Mouse (Mus musculus) midbrain, embryonic 12.5 days (tissue): ENCODE results near the gene Wdr25. TPM values are rescaled to one million over a fixed set of nuclear protein-coding genes. Genes with fewer than 3 reads are reported as not detected.

ENCODE experiments used
- ATAC-seq: fragments of 200-750 bp; cut with Nextera tagmentation; 2 replicates; pipeline ENCODE4 v1.8.0; 2017; ENCODE audit warnings: low read depth, moderate TSS enrichment, moderate library complexity; ENCODE audit not compliant: low FRiP score
- H3K27ac ChIP-seq: fragments of 300-500 bp; sonication (generic); replicated peaks from 2 replicates; pipeline ENCODE4 v1.5.1; 2016; ENCODE audit warnings: mild to moderate bottlenecking
- H3K27me3 ChIP-seq: fragments of 300-500 bp; sonication (generic); 2 replicates; pipeline ENCODE4 v1.6.1; 2016; ENCODE audit warnings: mild to moderate bottlenecking
- H3K36me3 ChIP-seq: fragments of 300-500 bp; sonication (generic); 2 replicates; pipeline ENCODE4 v1.6.1; 2016
- H3K4me1 ChIP-seq: fragments of 300-500 bp; sonication (generic); 2 replicates; pipeline ENCODE4 v1.6.1; 2016
- H3K4me2 ChIP-seq: fragments of 300-500 bp; sonication (generic); replicated peaks from 2 replicates; pipeline ENCODE4 v1.6.1; 2016; ENCODE audit warnings: mild to moderate bottlenecking, moderate library complexity
- H3K4me3 ChIP-seq: fragments of 300-500 bp; sonication (generic); 2 replicates; pipeline ENCODE4 v1.5.1; 2016; ENCODE audit warnings: mild to moderate bottlenecking
- H3K9ac ChIP-seq: fragments of 300-500 bp; sonication (generic); replicated peaks from 2 replicates; pipeline ENCODE4 v1.6.1; 2016; ENCODE audit warnings: mild to moderate bottlenecking, moderate library complexity
- H3K9me3 ChIP-seq: fragments of 300-500 bp; sonication (generic); 2 replicates; pipeline ENCODE4 v1.6.1; 2016; ENCODE audit warnings: mild to moderate bottlenecking
- WGBS: fragments of 180-500 bp; shearing (Covaris S2); methylation state at CpG from one replicate; pipeline ENCODE4 v1.1.7; 2016; 5-methylcytosine and 5-hydroxymethylcytosine counted together
- polyA plus RNA-seq: library from polyadenylated mRNA; unstranded; fragments of >200 nt; fragmentation: Nextera tagmentation; extraction: Ambion mirVana; gene quantifications from 2 replicates; pipeline ENCODE4 v1.2.1, GENCODE M21; 2016

The Wdr25 gene
- polyA plus RNA-seq, 1 experiment from 2014 or later = 8.6 TPM

- no peaks in the 10 kb centered on the region for H3K27me3 ChIP-seq
- no peak overlapping the region for H3K4me2 ChIP-seq
- H3K4me3 ChIP-seq = no peak overlapping the region
- H3K36me3 ChIP-seq = peaks cover 96% of the 10 kb centered on the region
- H3K9me3 ChIP-seq = no peaks in the 10 kb centered on the region
- no peak overlapping the region for H3K27ac ChIP-seq
- H3K9ac ChIP-seq = no peak overlapping the region
- WGBS = 88% methylated on average over 2 of the region's 2 CpGs
- no peaks in the 10 kb centered on the region for H3K4me1 ChIP-seq
- no peak for ATAC-seq
These were observed 23.9 kb upstream of the Wdr25 start for GRCm38 (mm10) chr12:108869575-108869974.

- H3K36me3 ChIP-seq = peaks cover 90% of the 10 kb centered on the region
- ATAC-seq = no peak
- WGBS = 85% methylated on average over 5 of the region's 5 CpGs
These were observed 20.3 kb upstream of the Wdr25 start for GRCm38 (mm10) chr12:108873122-108873521.

GRCm38 (mm10) chr12:108879138-108879537, 14.3 kb upstream of the Wdr25 start:
- Histone ChIP-seq H3K27me3 (no peaks in the 10 kb centered on the region), H3K4me1 (no peaks in the 10 kb centered on the region), H3K9me3 (no peaks in the 10 kb centered on the region), H3K4me3 (no peak overlapping the region), H3K36me3 (peaks cover 82% of the 10 kb centered on the region), H3K9ac (no peak overlapping the region), H3K27ac (no peak overlapping the region), H3K4me2 (no peak overlapping the region)
- WGBS = 92% methylated on average over 4 of the region's 4 CpGs
- ATAC-seq = no peak

More at GRCm38 (mm10) chr12:108873122-108873521, 20.3 kb upstream of the Wdr25 start:
- Histone ChIP-seq H3K4me1 (no peaks in the 10 kb centered on the region), H3K9me3 (no peaks in the 10 kb centered on the region), H3K4me2 (no peak overlapping the region), H3K27me3 (no peaks in the 10 kb centered on the region), H3K4me3 (no peak overlapping the region), H3K27ac (no peak overlapping the region), H3K9ac (no peak overlapping the region)

GRCm38 (mm10) chr12:108880606-108881005, 12.8 kb upstream of the Wdr25 start:
- no peak for ATAC-seq
- 95% methylated on average over 5 of the region's 5 CpGs for WGBS
- Histone ChIP-seq H3K27me3 (no peaks in the 10 kb centered on the region), H3K4me3 (no peak overlapping the region), H3K4me2 (no peak overlapping the region), H3K4me1 (no peaks in the 10 kb centered on the region), H3K36me3 (peaks cover 79% of the 10 kb centered on the region), H3K27ac (no peak overlapping the region), H3K9ac (no peak overlapping the region), H3K9me3 (no peaks in the 10 kb centered on the region)

GRCm38 (mm10) chr12:108881192-108881591, 12.2 kb upstream of the Wdr25 start:
- Histone ChIP-seq H3K27ac (no peak overlapping the region), H3K9me3 (no peaks in the 10 kb centered on the region), H3K4me3 (no peak overlapping the region), H3K4me1 (no peaks in the 10 kb centered on the region), H3K9ac (no peak overlapping the region), H3K4me2 (no peak overlapping the region), H3K27me3 (no peaks in the 10 kb centered on the region), H3K36me3 (peaks cover 78% of the 10 kb centered on the region)
- WGBS = 90% methylated on average over 3 of the region's 3 CpGs
- no peak for ATAC-seq

- Histone ChIP-seq H3K4me3 (no peak overlapping the region), H3K36me3 (peaks cover 84% of the 10 kb centered on the region), H3K4me2 (no peak overlapping the region), H3K27ac (no peak overlapping the region), H3K9ac (no peak overlapping the region), H3K4me1 (no peaks in the 10 kb centered on the region), H3K9me3 (no peaks in the 10 kb centered on the region), H3K27me3 (no peaks in the 10 kb centered on the region)
- WGBS = 94% methylated on average over 8 of the region's 8 CpGs
- no peak for ATAC-seq
These were observed 10.7 kb upstream of the Wdr25 start for GRCm38 (mm10) chr12:108882776-108883175.

GRCm38 (mm10) chr12:108885906-108886305, 7.5 kb upstream of the Wdr25 start:
- whole genome bisulfite sequencing = 95% methylated on average over 1 of the region's 1 CpGs
- H3K27ac ChIP-seq = no peak overlapping the region
- ATAC-seq = no peak

GRCm38 (mm10) chr12:108887077-108887476, 6.4 kb upstream of the Wdr25 start:
- Histone ChIP-seq H3K4me2 (no peak overlapping the region), H3K9me3 (no peaks in the 10 kb centered on the region), H3K27ac (no peak overlapping the region), H3K27me3 (no peaks in the 10 kb centered on the region), H3K4me1 (0 out of 2 replicates have a peak, but pooled peaks cover under 1% of the 10 kb centered on the region), H3K4me3 (no peak overlapping the region), H3K36me3 (peaks cover 75% of the 10 kb centered on the region), H3K9ac (no peak overlapping the region)
- ATAC-seq = no peak
- WGBS = 92% methylated on average over 4 of the region's 4 CpGs

More at GRCm38 (mm10) chr12:108885906-108886305, 7.5 kb upstream of the Wdr25 start:
- Histone ChIP-seq H3K4me1 (no peaks in the 10 kb centered on the region), H3K9ac (no peak overlapping the region), H3K4me3 (no peak overlapping the region), H3K27me3 (no peaks in the 10 kb centered on the region), H3K36me3 (peaks cover 82% of the 10 kb centered on the region), H3K9me3 (no peaks in the 10 kb centered on the region), H3K4me2 (no peak overlapping the region)

GRCm38 (mm10) chr12:108888632-108889031, 4.8 kb upstream of the Wdr25 start:
- H3K4me1 ChIP-seq = peaks cover 14% of the 10 kb centered on the region
- no peak overlapping the region for H3K4me3 ChIP-seq
- ATAC-seq = no peak
- no peak overlapping the region for H3K27ac ChIP-seq
- H3K4me2 ChIP-seq = no peak overlapping the region
- 68% methylated on average over 4 of the region's 4 CpGs for WGBS
- no peak overlapping the region for H3K9ac ChIP-seq
- no peaks in the 10 kb centered on the region for H3K9me3 ChIP-seq
- no peaks in the 10 kb centered on the region for H3K27me3 ChIP-seq
- peaks cover 61% of the 10 kb centered on the region for H3K36me3 ChIP-seq

- Histone ChIP-seq H3K9me3 (no peaks in the 10 kb centered on the region), H3K27me3 (no peaks in the 10 kb centered on the region), H3K4me2 (peak within 1 kb of the TSS; percentile 98), H3K27ac (0 out of 2 replicates have a peak within 1 kb of the TSS, but pooled peaks have one; percentile 15), H3K4me3 (peak within 1 kb of the TSS; percentile 93), H3K36me3 (peaks cover 20% of the 10 kb centered on the region), H3K9ac (peak within 1 kb of the TSS; percentile 81), H3K4me1 (peaks cover 22% of the 10 kb centered on the region)
- under 1% methylated on average over 56 of the region's 58 CpGs for WGBS
- peak; percentile 100 for ATAC-seq
These were observed 442 bp downstream of the Wdr25 start, which contains the start of gene Wars for GRCm38 (mm10) chr12:108893715-108894431. TSS of gene Wars (minus strand) at chr12:108894174.

GRCm38 (mm10) chr12:108894432-108894816, 993 bp downstream of the Wdr25 start:
- Histone ChIP-seq H3K36me3 (peaks cover 19% of the 10 kb centered on the region), H3K9ac (peak overlapping the region; percentile 69), H3K27me3 (no peaks in the 10 kb centered on the region), H3K4me2 (peak overlapping the region; percentile 98), H3K27ac (0 out of 2 replicates have a peak overlapping the region, but pooled peaks have one; percentile 15), H3K4me3 (peak overlapping the region; percentile 93), H3K9me3 (no peaks in the 10 kb centered on the region), H3K4me1 (peaks cover 22% of the 10 kb centered on the region)
- ATAC-seq = peak; percentile 38
- WGBS = 4% methylated on average over 7 of the region's 7 CpGs

- H3K4me3 ChIP-seq = no peak overlapping the region
- ATAC-seq = no peak
- H3K4me1 ChIP-seq = peaks cover 22% of the 10 kb centered on the region
- H3K36me3 ChIP-seq = peaks cover 6% of the 10 kb centered on the region; the same call in 1 of the 2 replicates
- H3K27me3 ChIP-seq = no peaks in the 10 kb centered on the region
- no peak overlapping the region for H3K9ac ChIP-seq
- no peak overlapping the region for H3K27ac ChIP-seq
- 74% methylated on average over 3 of the region's 3 CpGs for WGBS
- H3K4me2 ChIP-seq = no peak overlapping the region
- H3K9me3 ChIP-seq = no peaks in the 10 kb centered on the region
These were observed 2.6 kb downstream of the Wdr25 start for GRCm38 (mm10) chr12:108896006-108896405.
